Mouse (Mus musculus): ENCODE data around the gene Akirin2.

- no peak for TF ChIP-seq CTCF (IDR thresholded peaks at IDR 0.05; ENCODE audit: control insufficient read depth, insufficient read depth, insufficient replicate concordance, low read depth, low read length)
- TF ChIP-seq POLR2A (IDR thresholded peaks at IDR 0.05; ENCODE audit: control insufficient read depth, low read depth, low read length), result no peak
These were observed 28.5 kb downstream of the Akirin2 start for GRCm38 (mm10) chr4:34579215-34579614.
